Mouse (Mus musculus) lung, postnatal 36 days (tissue): ENCODE data around the gene Dusp1.
A peak's percentile ranks its signal among the peaks of the same experiment; 100 is the strongest.

Experiments
- DNase-seq: peaks from one replicate; pipeline ENCODE4 v3.0.0; 2022; ENCODE audit warnings: mixed read lengths

Gene Dusp1

DNA sequence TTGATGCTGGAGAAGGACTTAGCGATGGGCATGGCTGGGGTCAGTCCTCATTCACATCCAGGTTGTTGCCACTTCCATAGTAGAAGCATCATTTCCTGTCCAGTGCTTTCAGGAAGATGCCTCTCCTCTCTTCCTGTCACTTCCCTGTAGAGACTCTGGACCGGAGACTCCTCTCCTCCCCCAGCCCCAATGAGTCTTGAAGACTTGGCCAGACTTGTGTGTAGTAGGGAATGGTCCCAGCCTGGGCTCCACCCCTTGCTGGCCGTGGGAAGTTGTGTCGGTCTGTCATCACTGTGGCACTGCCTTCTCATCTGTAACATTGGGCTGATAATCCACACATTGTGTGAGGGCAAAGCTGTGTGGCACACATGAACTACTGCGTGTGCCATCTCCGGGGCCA lies 21.7 kb upstream of the Dusp1 start:
- DNase-seq: peak; percentile 42

DNA sequence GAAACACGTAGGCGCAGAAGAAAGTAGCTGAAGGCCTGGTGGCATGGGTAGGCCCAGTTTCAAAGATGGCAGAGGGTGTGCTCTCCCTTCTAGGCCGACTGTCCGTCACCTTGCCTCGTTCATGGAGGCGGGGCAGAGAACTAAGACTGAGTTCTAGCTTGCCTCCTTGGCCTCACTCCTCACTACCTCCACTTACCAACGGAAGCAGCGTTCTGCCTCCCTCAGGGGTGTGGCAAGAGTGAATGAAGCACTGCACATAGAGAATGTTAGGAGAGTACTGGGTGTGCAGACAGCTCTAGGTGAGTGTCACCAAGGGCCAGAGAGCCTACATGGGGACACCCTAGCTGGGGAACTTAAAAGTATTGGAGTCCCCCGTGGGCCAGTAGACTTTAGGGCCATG lies 21.1 kb upstream of the Dusp1 start:
- no peak for DNase-seq

DNA sequence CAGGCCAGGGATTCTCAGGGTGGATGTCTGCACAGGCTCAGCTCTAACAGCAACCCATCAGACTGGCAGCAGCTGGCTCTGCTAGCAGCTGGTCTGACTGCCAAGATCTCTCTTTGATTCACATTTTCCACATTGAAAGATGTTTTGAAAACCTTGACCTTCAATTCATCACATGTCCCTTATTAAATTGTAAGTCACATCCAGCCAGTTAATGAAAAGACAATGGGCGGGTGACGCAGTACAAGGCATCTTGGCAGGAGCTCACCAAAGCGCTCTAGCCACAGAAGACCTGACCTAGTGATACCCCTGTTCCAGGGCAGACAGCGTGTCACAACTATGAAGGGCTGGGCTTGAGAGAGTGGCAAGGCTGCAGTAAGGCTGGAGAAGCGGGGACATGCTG lies 20.4 kb upstream of the Dusp1 start:
- peak; percentile 85 for DNase-seq

DNA sequence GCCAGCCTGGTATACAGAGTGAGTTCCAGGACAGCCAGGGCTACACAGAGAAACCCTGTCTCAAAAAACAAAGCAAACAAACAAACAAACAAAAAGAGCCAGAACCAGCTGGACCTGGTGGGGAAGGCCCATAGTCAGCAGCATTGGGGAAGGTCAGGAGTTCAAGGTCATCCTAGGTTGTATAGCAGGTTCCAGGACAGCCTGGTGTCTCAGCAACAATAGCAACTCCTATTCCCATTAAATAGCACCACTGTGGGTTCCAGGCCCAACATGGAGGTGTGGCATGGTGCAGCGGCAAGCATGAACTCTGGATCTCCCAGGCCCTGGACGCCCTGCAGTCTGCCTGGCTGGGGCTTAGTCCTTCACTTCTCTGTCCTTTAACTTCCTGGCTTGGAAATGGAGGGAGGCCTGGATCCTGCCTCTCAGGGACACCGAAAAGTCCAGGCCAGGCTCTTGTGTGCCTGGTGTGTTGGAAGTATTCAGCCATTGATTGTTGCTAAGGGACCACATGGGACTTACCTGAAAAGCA lies 19.0 kb upstream of the Dusp1 start:
- no peak for DNase-seq

DNA sequence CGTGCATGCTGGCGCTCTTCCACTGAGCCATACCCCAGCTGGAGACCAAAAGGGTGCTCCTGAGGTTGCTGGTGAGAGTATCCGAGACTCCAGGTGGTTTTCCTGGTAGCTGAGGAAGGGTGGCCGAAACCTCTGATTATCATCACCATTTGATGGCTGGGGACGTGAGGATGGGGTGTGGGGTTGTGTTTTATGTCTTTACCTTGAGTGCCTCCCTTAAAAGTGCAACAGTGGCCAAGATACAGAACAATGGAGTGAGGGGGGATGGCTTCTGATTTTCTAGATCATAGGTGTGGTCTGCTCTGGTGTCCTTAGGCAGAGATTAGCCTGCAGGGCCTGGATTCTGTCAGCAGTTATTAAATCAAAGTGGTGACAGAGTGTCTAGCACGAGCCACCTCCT lies 17.5 kb upstream of the Dusp1 start:
- DNase-seq: no peak

DNA sequence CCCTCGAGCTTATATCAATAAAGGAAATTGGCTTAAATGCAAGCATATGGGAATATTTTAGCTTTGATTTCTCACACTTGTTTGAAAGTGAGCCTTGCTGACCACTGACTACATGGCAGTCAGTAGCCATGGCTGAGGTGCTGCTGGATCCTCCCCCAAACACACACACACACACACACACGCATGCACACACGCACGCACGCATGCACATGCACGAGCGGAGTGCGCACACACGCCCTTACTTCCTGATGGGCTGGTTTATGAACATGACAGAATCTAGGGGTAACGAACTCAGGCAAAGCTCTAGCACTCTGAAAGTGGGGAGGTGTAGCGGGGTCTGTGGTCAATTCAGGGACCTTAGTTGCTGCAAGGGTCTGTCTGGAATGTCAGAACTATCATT lies 16.8 kb upstream of the Dusp1 start:
- no peak for DNase-seq

DNA sequence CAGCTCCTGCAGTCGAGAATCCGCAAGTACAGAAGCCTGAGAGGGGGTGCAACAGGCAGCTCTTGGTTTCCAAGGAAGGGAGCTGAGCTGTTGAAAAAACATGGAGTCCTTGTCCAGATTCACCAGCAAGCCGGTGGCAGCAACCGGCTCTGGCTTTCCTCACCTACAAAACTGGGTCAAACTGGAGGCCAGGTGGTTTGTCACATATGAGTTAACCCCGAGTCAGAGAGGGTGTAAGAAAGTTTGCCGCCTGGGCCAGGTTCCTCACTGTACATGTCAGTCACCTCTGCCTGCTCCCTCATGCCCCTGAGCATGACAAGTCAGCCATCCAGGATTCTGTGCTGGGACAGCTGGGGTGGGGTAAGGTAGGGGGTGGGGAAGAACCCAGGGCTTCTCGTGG lies 16.2 kb upstream of the Dusp1 start:
- no peak for DNase-seq

DNA sequence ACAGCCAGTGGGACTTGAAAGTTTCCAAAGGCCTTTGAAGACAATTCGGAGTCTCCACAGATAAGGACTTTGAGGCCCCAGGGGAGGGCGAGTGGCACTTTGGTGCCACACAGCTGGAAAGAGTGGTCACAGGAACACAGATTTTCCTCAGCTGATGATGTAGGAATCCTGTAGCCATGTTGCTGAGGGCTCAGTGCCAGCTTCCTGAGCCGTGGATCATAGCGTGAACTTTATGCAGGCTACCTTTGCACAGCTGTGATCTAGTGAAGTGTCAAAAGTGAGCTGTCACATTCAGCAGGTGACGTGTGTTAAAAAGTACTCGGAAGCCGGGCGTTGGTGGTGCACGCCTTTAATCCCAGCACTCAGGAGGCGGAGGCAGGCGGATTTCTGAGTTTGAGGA lies 15.4 kb upstream of the Dusp1 start:
- DNase-seq: no peak

DNA sequence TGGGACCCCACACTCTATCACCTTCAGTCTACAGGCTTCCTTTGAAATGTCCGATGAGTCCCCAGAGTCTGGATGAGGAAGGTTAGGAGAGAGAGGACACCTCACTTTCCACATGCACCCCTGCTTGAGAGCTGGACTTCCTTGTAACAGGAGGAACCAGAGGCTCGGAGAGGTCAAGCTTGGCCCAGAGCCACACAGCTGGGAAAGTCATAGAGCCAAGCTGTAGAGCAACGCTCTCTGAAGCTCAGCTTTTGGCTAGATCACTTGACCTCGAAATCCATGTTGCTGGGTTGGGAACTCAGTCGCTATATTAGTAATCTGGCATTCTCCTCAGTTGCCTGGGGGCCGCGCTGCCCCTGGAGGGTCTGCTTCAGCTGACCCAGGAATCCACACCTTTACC lies 14.9 kb upstream of the Dusp1 start:
- peak; percentile 74 for DNase-seq

DNA sequence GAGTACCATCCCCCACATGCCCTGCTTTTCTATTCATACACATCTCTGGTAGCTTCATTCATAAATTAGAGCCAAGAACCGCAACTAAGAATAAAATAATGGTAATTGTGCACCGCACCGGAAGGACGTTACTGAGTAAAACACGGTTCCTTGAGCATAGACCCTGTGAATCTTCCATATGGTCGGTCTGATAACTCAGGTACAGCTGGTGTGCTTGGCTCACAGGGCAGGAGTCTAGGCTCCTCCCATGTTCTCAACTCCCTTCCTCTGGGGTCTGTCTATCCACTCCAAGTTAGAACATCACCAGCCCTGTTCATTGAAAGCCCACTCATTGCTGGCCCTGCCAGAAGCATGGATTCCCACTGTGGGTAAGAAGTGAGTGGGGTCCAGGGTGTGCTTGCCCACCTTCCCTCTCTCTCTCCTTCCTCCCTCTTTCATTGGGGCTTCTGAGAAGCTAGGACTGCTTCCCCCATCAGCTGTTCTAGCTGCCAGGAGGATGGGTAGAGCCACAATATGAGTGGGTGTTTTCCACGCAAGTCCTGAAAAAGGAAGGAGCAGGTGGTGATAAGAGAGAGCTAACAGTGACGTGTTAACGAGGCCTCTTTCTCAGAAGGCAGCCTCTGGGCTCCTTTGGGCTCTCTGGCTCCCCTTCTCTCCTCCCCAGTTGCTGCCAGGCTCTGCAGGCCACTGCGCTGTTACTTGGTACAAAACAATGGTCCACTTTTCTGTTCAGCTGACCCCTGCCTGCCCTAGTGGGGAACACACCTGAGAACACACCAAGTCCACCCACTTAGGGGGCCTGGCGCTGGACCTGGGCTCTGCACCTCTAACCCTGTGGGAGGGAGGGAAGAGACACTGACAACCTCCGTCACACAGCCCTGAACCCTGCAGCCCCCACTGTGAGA lies 14.1 kb upstream of the Dusp1 start:
- no peak for DNase-seq

DNA sequence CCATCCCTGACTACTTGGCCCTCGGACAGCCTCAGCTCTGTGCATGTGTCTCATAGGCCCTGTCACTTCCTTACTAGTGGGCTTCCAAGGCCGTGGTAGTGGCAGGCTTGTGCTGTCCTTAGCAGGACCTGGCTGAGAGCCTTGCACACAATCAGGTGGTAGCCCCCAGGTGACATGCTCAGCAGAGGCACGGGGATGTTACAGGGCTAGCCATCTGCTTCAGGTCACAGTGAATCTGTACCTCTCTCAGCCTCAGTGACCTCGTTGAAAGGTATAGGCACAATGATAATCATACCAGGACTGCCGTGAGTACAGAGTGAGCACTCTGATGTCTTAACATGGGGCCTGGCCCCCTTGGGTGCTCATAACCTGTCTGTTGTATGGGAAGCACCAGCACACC lies 12.8 kb upstream of the Dusp1 start:
- DNase-seq: no peak

DNA sequence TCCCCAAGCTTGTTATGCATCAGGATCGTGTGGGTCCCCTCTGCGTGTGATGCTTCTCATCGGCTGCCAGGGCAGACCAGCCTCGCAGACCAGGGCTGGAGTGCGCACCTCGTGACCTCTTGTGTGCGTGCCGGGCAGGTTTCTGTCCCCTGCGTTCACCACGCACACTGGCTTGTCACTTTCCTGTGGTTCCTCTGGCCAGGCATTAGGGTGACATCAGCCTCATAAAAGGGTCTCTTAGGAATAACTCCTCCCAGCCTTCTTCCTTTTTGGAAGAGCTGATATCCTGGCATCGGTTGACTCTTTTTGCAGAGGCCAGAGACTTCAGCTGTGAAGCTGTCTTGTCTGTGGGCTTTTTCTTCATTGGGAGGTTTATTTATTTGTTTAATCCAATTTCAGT lies 12.2 kb upstream of the Dusp1 start:
- DNase-seq: no peak

DNA sequence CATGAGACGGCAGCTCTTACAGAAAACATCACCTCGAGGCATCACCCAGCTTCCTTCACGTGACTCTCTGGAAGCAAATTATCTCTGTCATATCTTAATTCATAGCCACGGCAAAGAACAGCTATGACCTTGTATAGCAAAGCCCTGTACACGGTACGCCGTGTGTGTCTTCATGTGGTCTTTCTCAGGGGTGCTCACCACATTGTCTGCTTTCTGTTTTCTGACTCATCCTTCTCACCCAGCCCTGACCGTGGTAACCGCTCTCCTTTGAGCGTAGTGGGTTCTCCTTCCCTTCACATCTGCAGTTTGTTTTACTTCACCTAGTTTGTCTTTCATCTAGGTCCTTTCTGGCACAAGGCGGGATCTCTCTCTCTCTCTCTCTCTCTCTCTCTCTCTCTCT lies 10.3 kb upstream of the Dusp1 start:
- no peak for DNase-seq

DNA sequence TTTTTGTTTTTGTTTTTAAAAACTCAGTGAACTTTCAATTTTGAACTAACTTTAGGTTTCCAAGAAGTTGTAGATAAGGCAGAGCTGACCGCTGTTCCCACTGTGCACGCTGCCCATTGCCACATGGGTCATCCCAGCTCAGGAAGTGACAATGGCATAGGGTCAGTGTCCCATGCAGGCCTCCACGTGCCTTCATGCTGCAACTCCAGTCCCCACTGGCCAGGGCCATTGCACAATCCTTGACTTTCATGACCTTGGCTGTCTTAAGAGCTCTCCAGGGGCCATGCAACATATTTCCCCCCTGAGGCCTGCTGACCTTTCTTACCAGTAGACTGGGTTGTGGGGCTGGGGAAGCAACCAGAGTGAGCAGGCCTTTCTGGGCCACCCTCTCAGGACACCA lies 9.4 kb upstream of the Dusp1 start:
- peak; percentile 82 for DNase-seq

DNA sequence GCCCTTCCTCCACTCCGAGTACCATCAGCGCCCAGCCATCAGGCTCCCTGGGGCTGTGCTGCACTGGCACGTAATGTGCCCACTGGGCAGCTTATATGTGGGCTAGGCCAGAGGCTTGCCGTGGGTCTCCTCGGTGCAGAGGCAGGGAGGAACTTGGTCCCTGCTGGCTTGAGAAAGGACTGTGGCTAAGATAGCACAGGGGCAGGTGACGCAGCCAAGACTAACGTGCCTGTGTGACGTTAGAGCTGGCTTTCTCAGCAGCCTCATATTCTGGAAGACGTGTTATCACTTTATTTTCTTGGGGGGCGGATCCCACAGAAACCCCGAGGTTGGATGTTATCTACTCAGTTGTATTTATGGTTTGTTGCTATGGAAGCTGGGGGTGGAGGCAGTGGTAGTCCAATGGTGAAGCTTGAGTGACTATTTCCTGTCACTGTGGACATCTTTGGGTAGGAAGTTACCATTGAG lies 8.8 kb upstream of the Dusp1 start:
- DNase-seq: peak; percentile 43

DNA sequence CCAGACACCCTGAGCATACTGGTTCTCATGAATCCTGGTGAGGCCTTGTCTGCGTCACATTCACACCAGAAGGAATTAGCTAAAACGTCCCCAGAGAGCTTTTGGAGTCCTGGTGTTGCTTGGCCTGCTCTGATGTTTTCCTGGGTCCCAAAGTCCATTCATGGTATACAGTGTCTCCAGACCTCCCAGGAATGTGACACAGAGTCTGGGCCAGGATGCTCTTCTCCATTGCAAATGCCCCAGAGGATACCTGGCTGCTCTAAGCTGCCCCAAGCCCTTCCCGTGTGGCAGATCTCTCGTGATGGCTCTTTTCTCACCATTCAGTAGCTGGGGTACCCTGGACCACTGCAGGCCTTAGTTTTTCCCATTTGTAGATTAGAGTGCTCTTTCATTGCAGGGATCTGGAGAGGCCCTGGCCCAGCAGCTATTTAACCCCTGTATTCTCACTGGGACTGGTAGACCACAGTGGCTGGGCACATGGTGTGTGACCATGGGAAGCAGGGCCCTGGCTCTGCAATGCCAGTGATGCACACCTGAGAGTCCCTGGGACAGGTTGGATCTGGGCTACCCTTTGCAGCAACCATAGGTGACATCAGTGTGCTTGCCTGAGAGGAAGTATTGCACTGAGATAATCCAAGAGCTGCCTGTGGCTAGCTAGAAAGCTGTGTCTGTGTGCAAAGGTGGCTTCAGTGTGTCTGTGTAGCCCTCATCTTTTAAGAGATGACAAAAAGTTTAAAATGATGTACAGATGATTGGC lies 7.8 kb upstream of the Dusp1 start:
- no peak for DNase-seq

DNA sequence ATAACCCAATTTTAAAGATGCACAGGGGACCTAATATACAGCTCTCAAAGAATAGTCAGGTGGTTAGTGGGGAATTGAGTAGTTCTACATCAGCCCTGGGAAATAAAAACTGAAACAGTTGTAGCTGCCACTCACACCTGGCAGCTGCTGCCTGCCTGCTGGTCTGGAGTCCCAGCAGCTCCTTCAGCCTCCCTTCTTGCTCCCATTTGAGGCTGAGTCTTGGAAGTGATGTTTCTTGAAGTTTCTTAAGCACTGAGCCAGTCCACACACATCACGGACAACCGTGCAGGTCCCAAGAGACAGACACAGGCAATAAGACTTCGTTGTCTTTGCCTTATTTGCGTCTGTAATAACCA lies 5.9 kb upstream of the Dusp1 start:
- DNase-seq: no peak

DNA sequence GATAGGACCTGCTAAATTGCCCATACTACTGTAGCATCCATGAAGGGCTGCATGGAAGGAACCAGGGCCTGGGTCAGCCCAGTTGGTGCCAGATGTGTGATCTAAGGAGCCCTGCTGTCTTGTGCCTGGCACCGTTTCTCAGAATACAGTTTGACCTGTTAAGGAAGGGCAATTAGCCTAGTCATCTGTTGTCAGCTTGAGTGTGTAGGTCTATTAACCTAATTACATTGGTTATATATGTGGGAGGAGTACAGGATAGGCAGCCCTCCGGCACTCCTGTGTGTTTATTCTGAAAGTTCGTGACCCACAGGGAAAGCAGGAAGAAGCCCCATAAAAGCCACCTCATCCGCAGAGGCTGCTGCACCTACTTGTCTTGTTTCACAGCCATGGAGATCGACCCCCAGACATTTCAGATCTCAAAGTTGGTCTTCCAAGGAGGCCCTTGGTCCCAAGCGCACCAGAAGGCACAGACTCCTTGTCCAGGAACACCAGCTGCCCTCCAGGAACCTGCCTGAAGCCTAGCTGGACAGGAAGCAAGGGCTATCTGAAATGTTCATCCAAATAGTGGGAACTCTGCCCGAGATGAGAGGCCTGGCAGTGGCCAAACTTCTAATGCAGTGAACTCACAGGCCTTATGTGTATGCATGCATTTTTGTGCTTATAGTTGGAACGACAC lies 5.4 kb upstream of the Dusp1 start:
- DNase-seq: no peak

DNA sequence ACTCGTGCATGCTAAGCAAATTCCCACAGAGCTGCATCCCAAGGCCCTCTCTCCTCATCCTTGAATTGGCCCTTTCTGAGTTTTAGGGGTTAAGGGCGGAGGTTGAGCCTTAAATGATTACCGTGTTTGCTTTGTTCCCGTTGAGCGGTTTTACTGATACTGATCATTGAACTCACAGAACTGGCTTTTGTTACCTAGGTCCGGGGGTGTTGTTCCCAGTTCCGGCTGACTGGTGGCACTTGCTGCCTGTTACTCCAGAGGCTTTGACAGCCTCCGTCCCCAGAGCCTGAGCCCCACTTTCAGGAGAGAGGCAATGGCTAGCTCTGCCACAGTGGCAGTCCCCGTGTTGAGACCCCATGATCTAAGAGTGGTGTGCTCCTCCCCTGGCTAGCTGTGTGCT lies 2.5 kb upstream of the Dusp1 start:
- DNase-seq: no peak

DNA sequence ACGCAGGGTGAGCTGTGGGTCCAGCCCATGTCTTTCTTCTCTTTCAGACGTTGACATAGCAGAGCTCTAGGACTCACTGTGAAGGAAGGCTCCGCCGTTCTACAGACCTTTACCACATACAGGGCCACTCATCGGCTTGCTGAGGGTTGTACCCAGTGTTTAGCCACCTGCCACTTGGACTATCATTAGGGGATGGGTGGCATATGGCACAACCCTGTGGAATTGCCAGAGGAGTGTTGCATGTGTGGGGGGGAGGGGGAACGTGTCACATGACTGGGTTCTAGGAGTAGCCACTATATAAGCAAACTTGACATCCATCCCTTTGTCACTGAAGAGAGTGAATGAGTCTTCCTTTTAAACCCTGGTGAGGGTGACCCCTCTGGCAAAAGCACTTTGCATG lies 1.5 kb upstream of the Dusp1 start:
- no peak for DNase-seq

DNA sequence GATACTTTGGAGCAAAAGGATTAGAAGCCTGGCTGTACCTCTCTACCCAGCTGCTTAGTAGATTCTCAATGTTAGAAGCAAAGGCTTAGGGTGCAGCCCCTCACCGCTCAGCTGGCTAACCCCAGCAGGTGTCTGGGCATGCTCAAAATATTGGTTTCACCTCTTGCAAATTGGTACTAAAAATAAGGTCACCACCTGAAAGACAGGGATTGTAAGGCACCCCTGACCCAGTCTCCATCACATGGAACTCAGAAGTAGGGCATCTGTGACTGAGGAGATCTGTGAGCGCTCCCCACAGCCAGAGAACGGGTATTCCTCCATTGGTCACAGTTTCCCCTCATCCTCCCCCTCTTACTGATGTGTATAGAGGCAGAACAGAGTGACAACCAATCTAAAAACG lies 364 bp upstream of the Dusp1 start:
- no peak for DNase-seq

DNA sequence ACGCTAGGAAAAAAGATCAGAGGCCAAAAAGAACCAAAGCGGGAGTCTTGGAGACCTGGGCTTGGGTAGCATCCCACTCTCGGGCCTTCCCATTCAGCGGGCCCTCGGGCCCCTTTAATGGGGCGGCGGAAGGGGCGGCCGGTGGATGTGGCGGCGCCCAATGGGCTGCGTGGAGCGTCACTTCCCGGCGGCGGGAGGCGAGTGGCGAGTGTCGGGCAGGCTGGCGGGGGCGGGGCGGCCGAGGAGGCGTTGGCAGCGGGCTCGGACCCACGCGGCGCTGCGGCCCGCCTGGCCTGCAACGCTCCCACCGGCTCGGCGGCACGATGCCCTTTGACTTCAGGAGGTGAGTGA lies 663 bp downstream of the Dusp1 start, which contains the start of gene Ergic1:
TSS of gene Ergic1 (plus strand) at position 200 of the 351 bp plus-strand sequence.
- peak; percentile 95 for DNase-seq

DNA sequence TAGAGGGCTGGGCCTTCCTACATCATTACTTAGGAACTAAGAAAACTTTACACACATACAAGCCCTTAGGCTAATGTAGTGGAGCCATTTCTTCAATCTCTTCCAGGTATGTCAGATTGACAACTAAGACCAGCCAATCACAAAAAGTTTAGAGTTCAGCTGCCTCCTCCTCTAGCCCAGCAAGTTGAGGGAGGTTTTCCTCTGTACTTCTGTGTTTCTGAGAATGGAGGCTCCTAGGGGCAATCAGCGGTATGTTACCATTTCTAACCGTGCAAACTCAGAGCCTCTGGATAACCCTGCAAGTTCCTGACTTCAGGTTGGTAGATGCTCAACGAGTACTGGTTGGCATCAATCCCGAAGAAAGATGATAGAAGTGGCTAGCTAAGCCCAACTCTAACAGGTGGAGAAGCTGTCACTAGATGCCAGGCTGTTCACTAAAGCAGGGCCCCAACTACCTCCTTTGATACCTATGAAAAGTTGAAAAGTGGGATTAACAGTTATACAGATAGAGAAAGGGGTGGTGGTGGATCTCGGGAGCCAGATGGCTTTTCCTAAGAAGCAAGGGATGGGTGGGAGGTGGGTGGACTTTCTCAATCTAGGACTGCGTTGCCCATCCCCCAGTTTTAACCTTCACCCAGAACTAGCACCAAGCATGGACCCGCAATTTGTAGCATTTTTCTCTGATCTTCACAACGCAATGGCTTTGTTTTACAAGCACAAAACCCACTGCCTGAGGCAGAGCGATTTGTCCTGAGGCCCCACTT lies 1.2 kb downstream of the Dusp1 start:
- DNase-seq: no peak
